Comparison of ENCODE assay signal across 18 mouse cellular contexts in the genomic region with DNA sequence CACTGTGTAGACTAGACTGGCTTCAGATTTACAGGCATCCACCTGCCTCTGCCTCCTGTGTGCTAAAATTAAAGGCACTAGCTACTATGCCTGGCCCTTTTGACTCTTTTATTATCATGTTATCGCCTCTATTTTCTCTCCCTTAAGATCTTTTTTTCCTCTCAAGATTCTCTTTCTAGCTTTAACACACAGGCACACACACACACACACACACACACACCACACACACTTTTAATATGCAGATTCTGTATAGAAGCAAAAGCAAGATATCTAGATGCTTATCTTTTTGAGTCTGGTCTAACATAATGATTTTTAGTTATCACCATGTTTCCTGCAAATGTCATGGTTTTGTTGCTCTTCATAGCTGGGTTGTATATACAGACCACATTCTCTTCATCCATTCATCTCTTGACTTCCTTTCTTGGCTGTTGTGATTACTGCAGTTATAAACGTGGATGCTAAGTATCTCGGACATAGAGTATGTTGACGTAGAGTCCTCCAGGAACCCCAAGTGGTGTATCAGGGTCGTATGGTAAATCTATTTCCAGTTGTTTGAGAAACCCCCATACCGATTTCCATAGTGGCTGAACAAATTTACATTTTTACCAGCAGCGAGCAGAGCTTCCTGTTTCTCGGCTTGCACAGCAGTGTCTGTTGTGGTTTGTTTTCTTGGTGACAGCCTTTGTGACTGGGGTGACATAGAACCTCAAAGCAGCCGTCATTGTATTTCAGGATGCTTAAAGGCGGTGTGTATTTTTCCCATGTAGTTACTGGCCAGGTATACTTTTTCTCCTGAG. TPM values are rescaled to one million over a fixed set of nuclear protein-coding genes. Genes with fewer than 3 reads are reported as not detected.
DNase-seq lines count a peak whose midpoint lies in the region; ATAC-seq and TF ChIP-seq lines count a peak whose summit lies in the region.
"Had no signal": no experiment of that assay in that cellular context is flagged by ENCODE, and none has a peak within 500 bp of the region (broad histone marks: within the 10 kb centered on the region; RNA-seq: fewer than 3 reads in every experiment).

No protein-coding gene starts in this region.

- ATAC-seq in common myeloid progenitor, adult 5-6 weeks (replicated peaks; ENCODE audit: low read depth, poor library complexity, severe bottlenecking): peak; percentile 80
- ATAC-seq in forebrain, postnatal 0 days: no peak
- no peak for ATAC-seq in kidney, embryonic 16.5 days (ENCODE audit: low FRiP score, low TSS enrichment)

- no peak overlapping the region for H3K4me2 ChIP-seq in forebrain, postnatal 0 days (ENCODE audit: low read depth)
- H3K4me2 ChIP-seq in kidney, embryonic 16.5 days (replicated peaks; ENCODE audit: low read depth, low read length): no peak overlapping the region
- H3K4me2 ChIP-seq: hindbrain, embryonic 13.5 days; liver, embryonic 15.5 days had no signal

- no peaks in the 10 kb centered on the region for H3K4me1 ChIP-seq in forebrain, postnatal 0 days (ENCODE audit: insufficient read depth)
- H3K4me1 ChIP-seq in kidney, embryonic 16.5 days (ENCODE audit: insufficient read depth, low read length): no peaks in the 10 kb centered on the region
- H3K4me1 ChIP-seq: hindbrain, embryonic 13.5 days; limb, embryonic 10.5 days had no signal

- TF ChIP-seq CTCF in forebrain, postnatal 0 days (IDR thresholded peaks at IDR 0.05; ENCODE audit: low read depth): no peak

- peak; percentile 80 for DNase-seq in 416B (ENCODE audit: low read depth)
- peak; percentile 89 for DNase-seq in CD4-positive helper T cell, adult 2 months (ENCODE audit: low read depth, low spot score)
- peak; percentile 74 to 78 for DNase-seq in natural killer cell, adult 2 months (ENCODE audit: low spot score in 2 of 2)
- DNase-seq in forebrain, postnatal 0 days: no peak
- DNase-seq in right cerebral cortex, postnatal 36 days (ENCODE audit: low spot score in 2 of 2): no peak
- DNase-seq in urinary bladder, postnatal 14 days (ENCODE audit: low spot score): no peak
- DNase-seq: cerebellum, postnatal 10 days; kidney, adult 2 months; retina, postnatal 1 day had no signal

- no peaks in the 10 kb centered on the region for H3K9me3 ChIP-seq in forebrain, postnatal 0 days (ENCODE audit: low read length)
- no peaks in the 10 kb centered on the region for H3K9me3 ChIP-seq in kidney, embryonic 16.5 days (ENCODE audit: low read length)
- H3K9me3 ChIP-seq: G1E; limb, embryonic 10.5 days; liver, embryonic 15.5 days had no signal

- H3K27me3 ChIP-seq in forebrain, postnatal 0 days (ENCODE audit: insufficient read depth, low read length): no peaks in the 10 kb centered on the region
- H3K27me3 ChIP-seq in kidney, embryonic 16.5 days (ENCODE audit: insufficient read depth, low read length): no peaks in the 10 kb centered on the region
- H3K27me3 ChIP-seq: hindbrain, embryonic 13.5 days; liver, embryonic 15.5 days had no signal

- no peak overlapping the region for H3K4me3 ChIP-seq in forebrain, postnatal 0 days (ENCODE audit: low read depth, low read length)
- no peak overlapping the region for H3K4me3 ChIP-seq in kidney, embryonic 16.5 days (ENCODE audit: low read length)
- H3K4me3 ChIP-seq: hindbrain, embryonic 13.5 days; limb, embryonic 10.5 days; liver, embryonic 15.5 days had no signal

- no peak overlapping the region for H3K27ac ChIP-seq in forebrain, postnatal 0 days (ENCODE audit: low read depth, low read length)
- H3K27ac ChIP-seq in kidney, embryonic 16.5 days (ENCODE audit: low read length): no peak overlapping the region
- H3K27ac ChIP-seq: hindbrain, embryonic 13.5 days; limb, embryonic 10.5 days; liver, embryonic 15.5 days had no signal

- WGBS in forebrain, postnatal 0 days: 79% methylated on average over 10 of the region's 10 CpGs
- WGBS in kidney, embryonic 16.5 days: 77% methylated on average over 10 of the region's 10 CpGs

- H3K36me3 ChIP-seq in forebrain, postnatal 0 days (ENCODE audit: insufficient read depth): no peaks in the 10 kb centered on the region
- no peaks in the 10 kb centered on the region for H3K36me3 ChIP-seq in kidney, embryonic 16.5 days (ENCODE audit: insufficient read depth, low read length)
- H3K36me3 ChIP-seq: G1E; hindbrain, embryonic 13.5 days; limb, embryonic 10.5 days; liver, embryonic 15.5 days had no signal

- H3K9ac ChIP-seq in forebrain, postnatal 0 days: no peak overlapping the region
- no peak overlapping the region for H3K9ac ChIP-seq in kidney, embryonic 16.5 days (replicated peaks; ENCODE audit: low read length)
- H3K9ac ChIP-seq: hindbrain, embryonic 13.5 days; liver, embryonic 15.5 days had no signal

RNA-seq across cellular contexts. Expression of a gene that starts 5.5 kb away (rescaled TPM):
- total RNA-seq in common myeloid progenitor, adult 5-6 weeks (2017): not detected in 2 replicates
- total RNA-seq in forebrain, postnatal 0 days (2014; rRNA removed): 0.15 TPM in 1 of 2 replicates, not detected in the other
- polyA plus RNA-seq in forebrain, postnatal 0 days (2015; fragmentation: Nextera tagmentation; extraction: Ambion mirVana): 0.45 and 0.51 TPM in 2 replicates
- polyA plus RNA-seq in kidney, embryonic 16.5 days (2015; fragmentation: Nextera tagmentation; extraction: Ambion mirVana): 0.28 and 0.79 TPM in 2 replicates
- polyA plus RNA-seq: embryonic facial prominence, embryonic 11.5 days; G1E; hindbrain, embryonic 13.5 days; limb, embryonic 10.5 days had no signal

RNA-seq across cellular contexts. Expression of a gene that starts 12.8 kb away (rescaled TPM):
- 68.9 and 84.5 TPM in 2 replicates for total RNA-seq in common myeloid progenitor, adult 5-6 weeks (2017)
- 79.5 and 88.2 TPM in 2 replicates for total RNA-seq in forebrain, postnatal 0 days (2014; rRNA removed)
- 38.5 and 40.8 TPM in 2 replicates for polyA plus RNA-seq in forebrain, postnatal 0 days (2015; fragmentation: Nextera tagmentation; extraction: Ambion mirVana)
- polyA plus RNA-seq in kidney, embryonic 16.5 days (2015; fragmentation: Nextera tagmentation; extraction: Ambion mirVana): 17.4 and 25.6 TPM in 2 replicates

RNA-seq across cellular contexts. Expression of a gene that starts 17.1 kb away (rescaled TPM):
- not detected in 2 replicates for total RNA-seq in common myeloid progenitor, adult 5-6 weeks (2017)
- not detected in 2 replicates for total RNA-seq in forebrain, postnatal 0 days (2014; rRNA removed)
- 0.93 and 1.5 TPM in 2 replicates for polyA plus RNA-seq in forebrain, postnatal 0 days (2015; fragmentation: Nextera tagmentation; extraction: Ambion mirVana)
- polyA plus RNA-seq in kidney, embryonic 16.5 days (2015; fragmentation: Nextera tagmentation; extraction: Ambion mirVana): 0.46 TPM in 1 of 2 replicates, not detected in the other
- total RNA-seq: G1E; gastrocnemius, adult 18-20 months had no signal
- polyA plus RNA-seq: embryonic facial prominence, embryonic 11.5 days; G1E; hindbrain, embryonic 13.5 days; kidney, adult 2 months; limb, embryonic 10.5 days; liver, embryonic 15.5 days had no signal

RNA-seq across cellular contexts. Expression of a gene that starts 32.0 kb away (rescaled TPM):
- total RNA-seq in common myeloid progenitor, adult 5-6 weeks (2017): 0.27 TPM in 1 of 2 replicates, not detected in the other
- 108 and 118 TPM in 2 replicates for total RNA-seq in forebrain, postnatal 0 days (2014; rRNA removed)
- polyA plus RNA-seq in forebrain, postnatal 0 days (2015; fragmentation: Nextera tagmentation; extraction: Ambion mirVana): 7.8 and 8.7 TPM in 2 replicates
- 0.37 and 0.59 TPM in 2 replicates for polyA plus RNA-seq in kidney, embryonic 16.5 days (2015; fragmentation: Nextera tagmentation; extraction: Ambion mirVana)
- polyA plus RNA-seq: liver, embryonic 15.5 days had no signal

RNA-seq across cellular contexts. Expression of a gene that starts 34.1 kb away (rescaled TPM):
- total RNA-seq in common myeloid progenitor, adult 5-6 weeks (2017): not detected in 2 replicates
- total RNA-seq in forebrain, postnatal 0 days (2014; rRNA removed): 0.95 TPM in 1 of 2 replicates, not detected in the other
- 0.29 TPM in 1 of 2 replicates, not detected in the other for polyA plus RNA-seq in forebrain, postnatal 0 days (2015; fragmentation: Nextera tagmentation; extraction: Ambion mirVana)
- polyA plus RNA-seq in kidney, embryonic 16.5 days (2015; fragmentation: Nextera tagmentation; extraction: Ambion mirVana): 366 and 385 TPM in 2 replicates
- total RNA-seq: layer of hippocampus, adult 18-20 months had no signal
- polyA plus RNA-seq: embryonic facial prominence, embryonic 11.5 days; G1E; hindbrain, embryonic 13.5 days; limb, embryonic 10.5 days; liver, embryonic 15.5 days had no signal

Comparison
In these comparisons a context has a peak if more than half of its experiments do, and no peak if none do; other contexts are left out.
1. DNase-seq: peak in 416B (single experiment), CD4-positive helper T cell, adult 2 months (single experiment) and natural killer cell, adult 2 months (2 of 2); none in forebrain, postnatal 0 days (single experiment), right cerebral cortex, postnatal 36 days (0 of 2) and urinary bladder, postnatal 14 days (single experiment).